Mouse (Mus musculus) heart, adult 18-20 months (tissue): Measurements from ENCODE around the gene Olfr1279. TPM values are rescaled to one million over a fixed set of nuclear protein-coding genes. Genes with fewer than 3 reads are reported as not detected.
"Not testable (repeated sequence)": the region's sequence is repeated elsewhere in the genome, so short reads cannot be mapped to it uniquely, and the experiment has no call there.

Source experiments
- DNase-seq, 2 experiments: peaks; one replicate each; pipeline ENCODE4 v3.0.0; 2021 to 2022; ENCODE audit warnings: mixed read lengths in 1 of 2
- long read RNA-seq, 2 experiments: library from polyadenylated mRNA; stranded (forward); transcript quantifications; one replicate each; pipeline ENCODE4 v2.0.0; 2021
- total RNA-seq, 2 experiments: library from RNA; stranded (reverse); gene quantifications; 2 replicates each; pipeline ENCODE4 v1.2.3; 2021

Olfr1279 gene
- total RNA-seq: not detected
- long read RNA-seq, experiment 1: 0 reads
- long read RNA-seq, experiment 2: 0 reads

DNA sequence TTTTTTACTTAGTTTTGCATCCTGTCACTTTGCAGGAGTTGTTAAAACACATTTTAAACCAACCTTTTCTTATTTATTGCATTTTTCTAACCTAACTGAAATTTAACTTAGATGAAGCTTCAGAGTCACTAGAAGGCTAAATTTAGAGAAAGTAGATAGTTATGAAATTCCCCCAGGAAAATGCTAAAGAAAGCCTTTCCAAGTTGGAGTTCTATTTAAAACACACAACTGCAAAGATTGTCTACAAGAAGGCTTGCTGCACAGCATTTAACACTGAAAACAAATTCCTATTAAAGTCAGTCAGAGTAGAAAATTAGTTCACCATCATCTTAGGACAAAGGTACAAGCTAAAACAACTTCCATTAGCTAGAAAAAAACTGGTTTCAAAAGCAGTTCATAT is at the start of gene Olfr1279:
TSS of gene Olfr1279 (plus strand) at position 262 of the 400 bp plus-strand sequence.
- no peak for DNase-seq

DNA sequence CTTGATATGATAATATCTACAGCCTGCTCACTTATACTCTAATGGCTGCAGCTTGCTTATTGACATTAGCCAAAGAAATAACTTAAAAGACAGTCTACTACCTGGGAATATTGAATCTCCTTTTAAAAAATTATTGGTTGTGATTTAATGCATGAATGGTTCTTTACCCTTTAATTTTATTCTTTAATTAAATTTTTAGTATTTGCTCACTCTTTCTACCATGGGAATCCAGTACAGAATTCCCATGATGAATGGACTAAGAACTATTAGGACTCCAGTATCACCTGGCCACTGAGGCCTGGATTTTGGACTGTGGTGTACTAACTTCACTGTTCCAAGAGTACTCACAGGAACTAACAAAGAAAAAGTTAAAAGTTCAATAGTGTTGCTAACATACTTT is 46.2 kb upstream of the Olfr1279 start, which contains the start of gene Olfr1276:
TSS of gene Olfr1276 (plus strand) at position 301 of the 400 bp plus-strand sequence.
- no peak for DNase-seq

DNA sequence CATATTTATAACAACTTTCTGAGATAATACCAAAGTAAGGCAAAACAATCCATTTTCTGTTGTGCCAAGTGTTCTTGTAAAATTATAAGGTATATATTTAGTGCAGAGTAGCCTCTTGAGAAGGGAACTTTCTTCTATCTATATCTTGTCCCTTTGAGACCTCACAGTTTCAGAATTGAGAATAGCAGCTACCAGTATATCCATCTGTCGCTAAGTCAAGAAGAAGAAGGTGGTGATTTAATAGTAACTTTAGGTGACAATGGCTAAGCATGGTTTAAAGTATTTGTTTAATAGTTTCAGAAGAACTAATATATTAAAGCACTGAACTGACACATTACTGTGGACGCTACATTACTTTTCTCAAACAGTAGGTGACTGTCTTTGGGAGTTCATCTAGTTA is 26.4 kb upstream of the Olfr1279 start, which contains the start of gene Olfr1277:
TSS of gene Olfr1277 (minus strand) at position 101 of the 400 bp plus-strand sequence.
- DNase-seq: no peak

DNA sequence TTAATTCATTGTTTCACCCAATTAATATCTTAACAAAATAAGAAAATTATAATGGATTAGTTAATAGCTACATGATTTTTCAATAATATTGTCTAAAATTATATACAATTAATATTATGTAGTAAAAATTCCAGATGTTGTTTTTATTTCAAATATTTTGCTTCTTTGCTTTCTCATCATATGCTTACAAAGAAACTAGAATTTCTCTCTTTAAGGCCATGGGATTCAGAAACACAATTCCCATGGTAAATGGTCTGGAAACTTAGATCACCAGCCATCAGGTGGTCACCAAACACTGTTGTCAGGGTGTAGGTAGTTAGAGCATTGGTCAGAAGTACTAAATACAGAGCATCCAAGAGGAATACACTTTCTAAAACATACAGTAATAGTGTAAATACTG is 10.6 kb upstream of the Olfr1279 start, which contains the start of gene Olfr1278:
TSS of gene Olfr1278 (plus strand) at position 301 of the 400 bp plus-strand sequence.
- DNase-seq: no peak

DNA sequence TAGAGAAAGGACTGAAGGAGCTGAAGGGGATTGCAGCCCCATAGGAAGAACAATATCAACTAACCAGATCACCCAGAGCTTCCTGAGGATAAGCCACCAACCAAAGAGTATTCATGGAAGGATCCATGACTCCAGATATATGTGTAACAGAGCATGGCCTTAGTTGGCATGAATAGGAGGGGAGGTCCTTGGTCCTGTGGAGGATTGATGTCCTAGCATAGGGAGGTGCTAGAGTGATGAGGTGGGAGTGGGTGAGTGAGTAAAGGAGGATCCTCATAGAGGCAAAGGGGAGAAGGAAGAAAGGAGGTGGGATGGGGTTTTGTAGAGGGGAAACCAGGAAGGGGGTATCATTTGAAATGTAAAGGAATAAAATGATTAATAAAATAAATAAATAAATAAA is 1.9 kb upstream of the Olfr1279 start:
- no peak for DNase-seq

DNA sequence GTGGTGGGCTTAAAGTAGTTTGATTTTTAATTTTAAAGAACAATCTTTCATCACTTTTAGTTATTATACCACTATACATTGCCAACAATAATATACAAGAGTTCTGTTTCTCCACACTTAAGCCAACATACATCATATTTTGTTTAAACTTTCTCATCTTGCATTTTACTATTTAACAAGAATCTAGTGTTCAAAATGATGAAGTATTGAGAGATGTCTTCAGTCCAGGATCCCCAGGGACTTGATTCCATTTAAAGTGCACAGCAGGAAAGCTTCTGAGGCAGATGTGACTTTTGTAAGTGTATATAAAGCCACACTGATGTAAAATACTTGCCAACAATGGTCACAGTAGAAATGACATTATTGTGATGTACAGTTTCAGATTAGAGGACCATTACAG is 13.3 kb downstream of the Olfr1279 start, which contains the start of gene Olfr1280:
TSS of gene Olfr1280 (plus strand) at position 301 of the 400 bp plus-strand sequence.
- no peak for DNase-seq

DNA sequence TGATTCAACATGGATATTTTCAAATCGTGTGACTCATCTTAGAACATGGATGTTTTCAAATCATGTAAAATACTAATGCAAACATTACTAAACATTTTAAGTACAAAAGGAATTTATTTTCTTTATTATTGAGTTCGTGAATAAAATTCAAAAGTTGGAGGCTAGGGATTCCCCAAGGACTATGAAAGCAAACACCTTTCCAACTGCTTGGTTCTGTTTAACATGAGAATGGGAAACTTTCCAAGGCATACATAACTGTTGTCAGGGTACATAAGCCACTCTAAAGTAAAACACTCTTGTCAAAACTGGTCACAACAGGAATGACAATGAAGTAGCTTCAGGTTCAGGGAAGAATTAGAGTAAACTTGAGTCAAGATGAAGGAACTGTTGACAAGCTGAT is 25.8 kb downstream of the Olfr1279 start, which contains the start of gene Olfr1281:
TSS of gene Olfr1281 (plus strand) at position 301 of the 400 bp plus-strand sequence.
- DNase-seq: no peak

DNA sequence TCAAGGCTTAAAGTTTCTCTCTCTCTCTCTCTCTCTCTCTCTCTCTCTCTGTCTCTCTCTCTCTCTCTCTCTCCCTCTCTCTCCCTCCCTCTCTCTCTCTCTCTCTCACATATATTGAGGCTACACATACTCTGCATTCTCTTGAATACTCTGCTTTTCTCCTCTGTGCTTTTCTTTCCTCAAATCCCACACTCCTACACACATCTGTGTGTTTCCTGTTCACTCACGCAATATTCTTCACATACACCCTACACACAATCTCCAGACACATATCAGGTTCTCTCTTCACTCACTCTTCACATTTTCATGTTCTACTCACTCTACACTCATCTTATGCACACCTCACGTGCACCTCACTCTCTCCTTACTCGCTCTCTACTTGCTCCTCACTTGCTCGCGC is 33.3 kb downstream of the Olfr1279 start:
- not testable (repeated sequence) for DNase-seq

DNA sequence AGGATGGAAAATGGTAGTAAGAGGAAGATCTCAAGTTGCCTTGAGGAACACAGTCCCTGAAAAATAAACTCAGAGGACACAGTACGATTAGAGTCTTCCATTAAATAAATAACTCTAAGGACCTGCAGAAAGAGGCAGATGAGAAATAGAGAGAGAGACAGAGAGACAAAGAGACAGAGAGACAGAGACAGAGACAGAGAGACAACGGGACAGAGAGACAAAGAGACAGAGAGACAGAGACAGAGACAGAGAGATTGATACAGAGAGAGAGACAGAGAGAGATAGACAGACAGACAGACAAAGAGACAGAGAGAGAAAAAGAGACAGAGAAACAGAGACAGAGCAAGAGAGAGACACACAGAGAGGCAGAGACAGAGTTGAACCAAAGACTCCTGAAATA is 35.5 kb downstream of the Olfr1279 start, which contains the start of gene Olfr1282:
TSS of gene Olfr1282 (minus strand) at position 101 of the 400 bp plus-strand sequence.
- DNase-seq: no peak

Other genes with a start within 250 kb of the Olfr1279 start
- gene Gm13941, start 194.7 kb upstream of the Olfr1279 start, total RNA-seq: not detected
- gene Gm15130, start 147.7 kb upstream of the Olfr1279 start, total RNA-seq: not detected
- not detected for gene 4930430A15Rik, start 71.0 kb upstream of the Olfr1279 start, total RNA-seq
- gene Olfr1275, start 65.3 kb upstream of the Olfr1279 start, total RNA-seq: not detected
- gene Olfr1276, start 46.1 kb upstream of the Olfr1279 start, total RNA-seq: not detected
- not detected for gene Olfr1277, start 26.5 kb upstream of the Olfr1279 start, total RNA-seq
- not detected for gene Olfr1278, start 10.5 kb upstream of the Olfr1279 start, total RNA-seq
- gene Olfr1280, start 13.4 kb downstream of the Olfr1279 start, total RNA-seq: not detected
- not detected for gene Olfr1281, start 25.9 kb downstream of the Olfr1279 start, total RNA-seq
- not detected for gene Olfr1282, start 35.4 kb downstream of the Olfr1279 start, total RNA-seq
- gene Olfr1283, start 66.2 kb downstream of the Olfr1279 start, total RNA-seq: not detected
- not detected for gene Olfr1284, start 74.9 kb downstream of the Olfr1279 start, total RNA-seq
- not detected for gene Olfr1286, start 122.5 kb downstream of the Olfr1279 start, total RNA-seq
- gene Olfr1287, start 148.5 kb downstream of the Olfr1279 start, total RNA-seq: not detected
- not detected for gene Olfr1288, start 173.5 kb downstream of the Olfr1279 start, total RNA-seq
- gene Olfr1289, start 180.2 kb downstream of the Olfr1279 start, total RNA-seq: not detected
- not detected for gene Olfr1290, start 193.2 kb downstream of the Olfr1279 start, total RNA-seq
- not detected for gene Olfr1291-ps1, start 196.5 kb downstream of the Olfr1279 start, total RNA-seq
- not detected for gene Olfr1293-ps, start 224.6 kb downstream of the Olfr1279 start, total RNA-seq
- gene Olfr1294, start 239.7 kb downstream of the Olfr1279 start, total RNA-seq: not detected